Mouse (Mus musculus): ENCODE data around the gene Pou3f3.

- no peak for TF ChIP-seq CTCF (IDR thresholded peaks at IDR 0.05; ENCODE audit: low read depth, low read length)
- TF ChIP-seq POLR2A (IDR thresholded peaks at IDR 0.05; ENCODE audit: borderline replicate concordance, low read depth, low read length), result no peak
Observed at GRCm38 (mm10) chr1:42705811-42706160, 10.2 kb downstream of the Pou3f3 start.

Data from bone marrow macrophage, adult 2 months (primary cell).